Mouse (Mus musculus): ENCODE data around the gene Mecom.

GRCm38 (mm10) chr3:30349279-30349678 is 198.5 kb downstream of the Mecom start:
- peak; percentile 34 for TF ChIP-seq CTCF (IDR thresholded peaks at IDR 0.05)
- TF ChIP-seq EP300 (IDR thresholded peaks at IDR 0.05) = no peak
